Mouse (Mus musculus) B cell, adult 2 months (primary cell): ENCODE results near the gene Elane.

Experiments
- DNase-seq, 2 experiments: peaks; one replicate each; pipeline ENCODE4 v3.0.0; 2022

Elane gene

GRCm38 (mm10) chr10:79916081-79916480, 30.0 kb downstream of the Elane start:
- no peak for DNase-seq

GRCm38 (mm10) chr10:79916808-79917531, 30.9 kb downstream of the Elane start, which contains the start of gene Kiss1r:
Gene Kiss1r, plus strand, starts transcription at chr10:79916971.
- peak; percentile 90 to 91 for DNase-seq

- DNase-seq, result no peak
Observed at GRCm38 (mm10) chr10:79917532-79918100, 31.6 kb downstream of the Elane start.

- DNase-seq, result no peak
Observed at GRCm38 (mm10) chr10:79918231-79919078, 32.4 kb downstream of the Elane start.

GRCm38 (mm10) chr10:79919251-79919849, 33.3 kb downstream of the Elane start:
- no peak for DNase-seq

GRCm38 (mm10) chr10:79920056-79920890, 34.2 kb downstream of the Elane start:
- DNase-seq, result no peak

- DNase-seq, result peak in 1 of 2 experiments; percentile 27
Observed at GRCm38 (mm10) chr10:79920958-79921535, 35.0 kb downstream of the Elane start, which contains the start of gene R3hdm4. Gene R3hdm4, minus strand, starts transcription at chr10:79921208.

- DNase-seq, result no peak
Observed at GRCm38 (mm10) chr10:79921572-79921971, 35.5 kb downstream of the Elane start.

- DNase-seq, result peak; percentile 97
Observed at GRCm38 (mm10) chr10:79924998-79925784, 39.1 kb downstream of the Elane start.

GRCm38 (mm10) chr10:79925785-79926490, 39.9 kb downstream of the Elane start:
- peak; percentile 51 to 61 for DNase-seq

- DNase-seq, result peak; percentile 90 to 91
Observed at GRCm38 (mm10) chr10:79926491-79927323, 40.7 kb downstream of the Elane start, which contains the start of gene Arid3a. Gene Arid3a, plus strand, starts transcription at chr10:79927043.

GRCm38 (mm10) chr10:79927324-79928029, 41.4 kb downstream of the Elane start:
- DNase-seq, result peak; percentile 61 to 68

- peak; percentile 52 to 56 for DNase-seq
Observed at GRCm38 (mm10) chr10:79928030-79928694, 42.1 kb downstream of the Elane start.

- DNase-seq, result no peak
Observed at GRCm38 (mm10) chr10:79928907-79929701, 43.1 kb downstream of the Elane start.

GRCm38 (mm10) chr10:79929967-79930825, 44.1 kb downstream of the Elane start:
- DNase-seq, result no peak

- DNase-seq, result no peak
Observed at GRCm38 (mm10) chr10:79930826-79931186, 44.8 kb downstream of the Elane start.
